ENCODE assay signal across 27 mouse cellular contexts in genomic region chr3:65650156-65650815, GRCm38 (mm10). TPM values are rescaled to one million over a fixed set of nuclear protein-coding genes. Genes with fewer than 3 reads are reported as not detected.
DNase-seq lines count a peak whose midpoint lies in the region; ATAC-seq and TF ChIP-seq lines count a peak whose summit lies in the region.
"Had no signal": no experiment of that assay in that cellular context is flagged by ENCODE, and none has a peak within 500 bp of the region (broad histone marks: within the 10 kb centered on the region; RNA-seq: fewer than 3 reads in every experiment).

No protein-coding gene starts in this region.

- H3K4me1 ChIP-seq in lung, embryonic 14.5 days (ENCODE audit: insufficient read depth), result peaks cover 4% of the 10 kb centered on the region; the same call in 1 of the 2 replicates
- peaks cover 8% of the 10 kb centered on the region for H3K4me1 ChIP-seq in ES-Bruce4 (ENCODE audit: control insufficient read depth, insufficient read depth, low read length)
- peaks cover 32% of the 10 kb centered on the region for H3K4me1 ChIP-seq in limb, embryonic 10.5 days
- H3K4me1 ChIP-seq: heart, embryonic 13.5 days; limb, embryonic 15.5 days; liver, embryonic 13.5 days; midbrain, embryonic 15.5 days; neural tube, embryonic 12.5 days had no signal

- no peak for ATAC-seq in lung, embryonic 14.5 days (ENCODE audit: insufficient read depth)
- ATAC-seq: forebrain, embryonic 13.5 days; Patski had no signal

- WGBS in lung, embryonic 14.5 days, result 52% methylated on average over 7 of the region's 7 CpGs
- WGBS in limb, embryonic 10.5 days, result 54% methylated on average over 7 of the region's 7 CpGs

- no peaks in the 10 kb centered on the region for H3K9me3 ChIP-seq in lung, embryonic 14.5 days (ENCODE audit: low read depth, low read length)
- H3K9me3 ChIP-seq in ES-Bruce4 (replicated peaks; ENCODE audit: control insufficient read depth, insufficient read depth, low read length, poor library complexity, severe bottlenecking), result peaks cover 19% of the 10 kb centered on the region
- H3K9me3 ChIP-seq in limb, embryonic 10.5 days (replicated peaks), result no peaks in the 10 kb centered on the region
- H3K9me3 ChIP-seq: forebrain, embryonic 13.5 days; G1E; heart, embryonic 13.5 days; limb, embryonic 15.5 days; liver, embryonic 13.5 days; midbrain, embryonic 15.5 days; neural tube, embryonic 12.5 days had no signal

- TF ChIP-seq EP300 in ES-Bruce4 (IDR thresholded peaks at IDR 0.05; ENCODE audit: insufficient read depth, low read depth, low read length), result no peak

- H3K4me2 ChIP-seq in lung, embryonic 14.5 days, result no peak overlapping the region
- H3K4me2 ChIP-seq: forebrain, embryonic 13.5 days; heart, embryonic 13.5 days; hindbrain, embryonic 14.5 days; limb, embryonic 15.5 days; liver, embryonic 13.5 days; midbrain, embryonic 15.5 days; neural tube, embryonic 12.5 days had no signal

- TF ChIP-seq POLR2A in ES-Bruce4 (IDR thresholded peaks at IDR 0.05; ENCODE audit: insufficient read depth, low read length), result no peak

- TF ChIP-seq CTCF in lung, embryonic 14.5 days (IDR thresholded peaks at IDR 0.05; ENCODE audit: low read depth), result no peak
- no peak for TF ChIP-seq CTCF in ES-Bruce4 (IDR thresholded peaks at IDR 0.05; ENCODE audit: low read depth, low read length)

- H3K36me3 ChIP-seq in lung, embryonic 14.5 days (ENCODE audit: insufficient read depth), result no peaks in the 10 kb centered on the region
- 0 out of 2 replicates have a peak, but pooled peaks cover 2% of the 10 kb centered on the region for H3K36me3 ChIP-seq in ES-Bruce4 (ENCODE audit: control insufficient read depth, insufficient read depth, low read length, poor library complexity, severe bottlenecking)
- no peaks in the 10 kb centered on the region for H3K36me3 ChIP-seq in limb, embryonic 10.5 days
- H3K36me3 ChIP-seq: G1E; heart, embryonic 13.5 days; limb, embryonic 15.5 days; liver, embryonic 13.5 days; midbrain, embryonic 15.5 days; neural tube, embryonic 12.5 days had no signal

- no peak overlapping the region for H3K9ac ChIP-seq in lung, embryonic 14.5 days
- no peak overlapping the region for H3K9ac ChIP-seq in ES-Bruce4 (ENCODE audit: low read depth, poor library complexity, severe bottlenecking)
- H3K9ac ChIP-seq: forebrain, embryonic 13.5 days; heart, embryonic 13.5 days; hindbrain, embryonic 14.5 days; limb, embryonic 15.5 days; liver, embryonic 13.5 days; midbrain, embryonic 15.5 days; neural tube, embryonic 12.5 days had no signal

- no peak overlapping the region for H3K27ac ChIP-seq in lung, embryonic 14.5 days (ENCODE audit: low read depth)
- peak overlapping the region; percentile 79 for H3K27ac ChIP-seq in ES-Bruce4 (ENCODE audit: insufficient read depth, low read length)
- H3K27ac ChIP-seq in limb, embryonic 10.5 days, result 0 out of 2 replicates have a peak overlapping the region, but pooled peaks have one; percentile 9
- H3K27ac ChIP-seq: forebrain, embryonic 13.5 days; heart, embryonic 13.5 days; hindbrain, embryonic 14.5 days; limb, embryonic 15.5 days; liver, embryonic 13.5 days; midbrain, embryonic 15.5 days; neural tube, embryonic 12.5 days had no signal

- no peak overlapping the region for H3K4me3 ChIP-seq in lung, embryonic 14.5 days (ENCODE audit: low read depth, low read length)
- H3K4me3 ChIP-seq in ES-Bruce4 (ENCODE audit: low read depth, low read length), result no peak overlapping the region
- H3K4me3 ChIP-seq in limb, embryonic 10.5 days, result no peak overlapping the region
- H3K4me3 ChIP-seq: forebrain, embryonic 13.5 days; heart, embryonic 13.5 days; limb, embryonic 15.5 days; liver, embryonic 13.5 days; midbrain, embryonic 15.5 days; neural tube, embryonic 12.5 days had no signal

- peak; percentile 14 for DNase-seq in lung, embryonic 14.5 days
- no peak for DNase-seq in lung, postnatal 4 days
- DNase-seq in CD4-positive helper T cell, adult 2 months (ENCODE audit: low read depth, low spot score), result peak; percentile 52
- DNase-seq in limb, embryonic 10.5 days (ENCODE audit: low spot score), result no peak
- no peak for DNase-seq in embryo, embryonic 11 days
- DNase-seq: adrenal gland, postnatal 25 days; B cell, adult 2 months; cerebellum, adult 18-20 months; cerebellum, postnatal 14 days; gastrocnemius, postnatal 10 days; heart, postnatal 10 days; kidney, adult 2 months; kidney, postnatal 4 days; left cerebral cortex, postnatal 4 days; liver, embryonic 13.5 days; lung, adult 18-20 months; lung, postnatal 10 days had no signal

- H3K27me3 ChIP-seq in lung, embryonic 14.5 days (ENCODE audit: insufficient read depth, low read length), result no peaks in the 10 kb centered on the region
- no peaks in the 10 kb centered on the region for H3K27me3 ChIP-seq in ES-Bruce4 (ENCODE audit: control insufficient read depth, insufficient read depth, low read length, poor library complexity, severe bottlenecking)
- no peaks in the 10 kb centered on the region for H3K27me3 ChIP-seq in limb, embryonic 10.5 days (ENCODE audit: low read depth, poor library complexity, severe bottlenecking)
- H3K27me3 ChIP-seq: CH12.LX; heart, embryonic 13.5 days; liver, embryonic 13.5 days; neural tube, embryonic 12.5 days; Patski had no signal

RNA-seq across cellular contexts. Expression of gene Lekr1, which starts 15.7 kb away (rescaled TPM):
- 8.7 and 9.5 TPM in 2 replicates for polyA plus RNA-seq in lung, embryonic 14.5 days (2014; fragmentation: Nextera tagmentation; extraction: Ambion mirVana)
- 2.4 and 4.6 TPM in 2 replicates for polyA plus RNA-seq in ES-Bruce4 (2011; ENCODE audit: insufficient read depth, insufficient read length, low read depth, missing spikeins)
- polyA plus RNA-seq in limb, embryonic 10.5 days (2016; fragmentation: Nextera tagmentation; extraction: Ambion mirVana), result 3.7 and 5.3 TPM in 2 replicates
- polyA plus RNA-seq: G1E had no signal

Comparison
In these comparisons a context has a peak if more than half of its experiments do, and no peak if none do; other contexts are left out.
1. DNase-seq: peak in lung, embryonic 14.5 days (single experiment) and CD4-positive helper T cell, adult 2 months (single experiment); none in lung, postnatal 4 days (0 of 2), limb, embryonic 10.5 days (single experiment) and embryo, embryonic 11 days (single experiment).